Mouse (Mus musculus): ENCODE measurements around the gene Ulk4. TPM values are rescaled to one million over a fixed set of nuclear protein-coding genes. Genes with fewer than 3 reads are reported as not detected.

Gene Ulk4
- polyA plus RNA-seq, 1 experiment, result 2.9 TPM

GRCm38 (mm10) chr9:121148602-121149001 lies 128.4 kb downstream of the Ulk4 start:
- TF ChIP-seq POLR2A (IDR thresholded peaks at IDR 0.05; ENCODE audit: control insufficient read depth, extremely low read depth, insufficient read depth, low read length, poor library complexity) (no peak), CTCF (IDR thresholded peaks at IDR 0.05; ENCODE audit: borderline replicate concordance, control insufficient read depth, extremely low read depth, insufficient read depth, low read length, poor library complexity) (no peak)
- Histone ChIP-seq H3K27ac (ENCODE audit: control insufficient read depth, insufficient read depth, low read length) (no peak overlapping the region), H3K4me1 (replicated peaks; ENCODE audit: control insufficient read depth, insufficient read depth, low read length) (no peaks in the 10 kb centered on the region), H3K4me3 (ENCODE audit: control insufficient read depth, insufficient read depth, low read length) (no peak overlapping the region), H3K36me3 (ENCODE audit: control insufficient read depth, insufficient read depth, low read length) (no peaks in the 10 kb centered on the region), H3K27me3 (ENCODE audit: control insufficient read depth, insufficient read depth, low read length) (no peaks in the 10 kb centered on the region)
- DNase-seq, result no peak
- 91% methylated on average over 3 of the region's 3 CpGs for WGBS

GRCm38 (mm10) chr9:121143208-121143607 lies 133.8 kb downstream of the Ulk4 start:
- H3K36me3 ChIP-seq (ENCODE audit: control insufficient read depth, insufficient read depth, low read length), result no peaks in the 10 kb centered on the region
- H3K27me3 ChIP-seq (ENCODE audit: control insufficient read depth, insufficient read depth, low read length), result no peaks in the 10 kb centered on the region
- no peaks in the 10 kb centered on the region for H3K4me1 ChIP-seq (replicated peaks; ENCODE audit: control insufficient read depth, insufficient read depth, low read length)
- TF ChIP-seq CTCF (IDR thresholded peaks at IDR 0.05; ENCODE audit: borderline replicate concordance, control insufficient read depth, extremely low read depth, insufficient read depth, low read length, poor library complexity) (no peak), POLR2A (IDR thresholded peaks at IDR 0.05; ENCODE audit: control insufficient read depth, extremely low read depth, insufficient read depth, low read length, poor library complexity) (no peak)
- 92% methylated on average over 6 of the region's 6 CpGs for WGBS
- no peak overlapping the region for H3K4me3 ChIP-seq (ENCODE audit: control insufficient read depth, insufficient read depth, low read length)
- no peak overlapping the region for H3K27ac ChIP-seq (ENCODE audit: control insufficient read depth, insufficient read depth, low read length)
- DNase-seq, result no peak

GRCm38 (mm10) chr9:121132549-121132948 lies 144.4 kb downstream of the Ulk4 start:
- no peaks in the 10 kb centered on the region for H3K4me1 ChIP-seq (replicated peaks; ENCODE audit: control insufficient read depth, insufficient read depth, low read length)
- 34% methylated on average over 6 of the region's 6 CpGs for WGBS
- no peak for DNase-seq

GRCm38 (mm10) chr9:121129533-121129932 lies 147.5 kb downstream of the Ulk4 start:
- H3K4me1 ChIP-seq (replicated peaks; ENCODE audit: control insufficient read depth, insufficient read depth, low read length), result no peaks in the 10 kb centered on the region
- no peak overlapping the region for H3K27ac ChIP-seq (ENCODE audit: control insufficient read depth, insufficient read depth, low read length)
- no peak for TF ChIP-seq CTCF (IDR thresholded peaks at IDR 0.05; ENCODE audit: borderline replicate concordance, control insufficient read depth, extremely low read depth, insufficient read depth, low read length, poor library complexity)
- TF ChIP-seq POLR2A (IDR thresholded peaks at IDR 0.05; ENCODE audit: control insufficient read depth, extremely low read depth, insufficient read depth, low read length, poor library complexity), result no peak
- no peaks in the 10 kb centered on the region for H3K36me3 ChIP-seq (ENCODE audit: control insufficient read depth, insufficient read depth, low read length)
- WGBS, result 92% methylated on average over 2 of the region's 2 CpGs
- no peaks in the 10 kb centered on the region for H3K27me3 ChIP-seq (ENCODE audit: control insufficient read depth, insufficient read depth, low read length)
- no peak for DNase-seq
- H3K4me3 ChIP-seq (ENCODE audit: control insufficient read depth, insufficient read depth, low read length), result no peak overlapping the region

More at GRCm38 (mm10) chr9:121132549-121132948, 144.4 kb downstream of the Ulk4 start:
- no peaks in the 10 kb centered on the region for H3K27me3 ChIP-seq (ENCODE audit: control insufficient read depth, insufficient read depth, low read length)
- no peak overlapping the region for H3K4me3 ChIP-seq (ENCODE audit: control insufficient read depth, insufficient read depth, low read length)
- TF ChIP-seq POLR2A (IDR thresholded peaks at IDR 0.05; ENCODE audit: control insufficient read depth, extremely low read depth, insufficient read depth, low read length, poor library complexity), result no peak
- no peak for TF ChIP-seq CTCF (IDR thresholded peaks at IDR 0.05; ENCODE audit: borderline replicate concordance, control insufficient read depth, extremely low read depth, insufficient read depth, low read length, poor library complexity)
- no peak overlapping the region for H3K27ac ChIP-seq (ENCODE audit: control insufficient read depth, insufficient read depth, low read length)
- H3K36me3 ChIP-seq (ENCODE audit: control insufficient read depth, insufficient read depth, low read length), result no peaks in the 10 kb centered on the region

- H3K4me3 ChIP-seq (ENCODE audit: control insufficient read depth, insufficient read depth, low read length), result no peak overlapping the region
- no peak overlapping the region for H3K27ac ChIP-seq (ENCODE audit: control insufficient read depth, insufficient read depth, low read length)
- no peak for DNase-seq
- no peaks in the 10 kb centered on the region for H3K27me3 ChIP-seq (ENCODE audit: control insufficient read depth, insufficient read depth, low read length)
- no peaks in the 10 kb centered on the region for H3K36me3 ChIP-seq (ENCODE audit: control insufficient read depth, insufficient read depth, low read length)
- no peak for TF ChIP-seq POLR2A (IDR thresholded peaks at IDR 0.05; ENCODE audit: control insufficient read depth, extremely low read depth, insufficient read depth, low read length, poor library complexity)
- no peak for TF ChIP-seq CTCF (IDR thresholded peaks at IDR 0.05; ENCODE audit: borderline replicate concordance, control insufficient read depth, extremely low read depth, insufficient read depth, low read length, poor library complexity)
- 93% methylated on average over 8 of the region's 8 CpGs for WGBS
- H3K4me1 ChIP-seq (replicated peaks; ENCODE audit: control insufficient read depth, insufficient read depth, low read length), result no peaks in the 10 kb centered on the region
These were observed 148.1 kb downstream of the Ulk4 start for GRCm38 (mm10) chr9:121128934-121129333.

GRCm38 (mm10) chr9:121127025-121127424 lies 150.0 kb downstream of the Ulk4 start:
- Histone ChIP-seq H3K36me3 (ENCODE audit: control insufficient read depth, insufficient read depth, low read length) (no peaks in the 10 kb centered on the region), H3K27ac (ENCODE audit: control insufficient read depth, insufficient read depth, low read length) (no peak overlapping the region), H3K27me3 (ENCODE audit: control insufficient read depth, insufficient read depth, low read length) (no peaks in the 10 kb centered on the region), H3K4me1 (replicated peaks; ENCODE audit: control insufficient read depth, insufficient read depth, low read length) (no peaks in the 10 kb centered on the region), H3K4me3 (ENCODE audit: control insufficient read depth, insufficient read depth, low read length) (no peak overlapping the region)
- TF ChIP-seq POLR2A (IDR thresholded peaks at IDR 0.05; ENCODE audit: control insufficient read depth, extremely low read depth, insufficient read depth, low read length, poor library complexity), result no peak
- no peak for DNase-seq
- WGBS, result 74% methylated on average over 2 of the region's 2 CpGs

- 97% methylated on average over 8 of the region's 8 CpGs for WGBS
These were observed 152.3 kb downstream of the Ulk4 start for GRCm38 (mm10) chr9:121124705-121125104.

More at GRCm38 (mm10) chr9:121124705-121125104, 152.3 kb downstream of the Ulk4 start:
- Histone ChIP-seq H3K27ac (ENCODE audit: control insufficient read depth, insufficient read depth, low read length) (no peak overlapping the region), H3K4me3 (ENCODE audit: control insufficient read depth, insufficient read depth, low read length) (no peak overlapping the region), H3K36me3 (ENCODE audit: control insufficient read depth, insufficient read depth, low read length) (no peaks in the 10 kb centered on the region), H3K4me1 (replicated peaks; ENCODE audit: control insufficient read depth, insufficient read depth, low read length) (no peaks in the 10 kb centered on the region), H3K27me3 (ENCODE audit: control insufficient read depth, insufficient read depth, low read length) (no peaks in the 10 kb centered on the region)
- TF ChIP-seq POLR2A (IDR thresholded peaks at IDR 0.05; ENCODE audit: control insufficient read depth, extremely low read depth, insufficient read depth, low read length, poor library complexity) (no peak), CTCF (IDR thresholded peaks at IDR 0.05; ENCODE audit: borderline replicate concordance, control insufficient read depth, extremely low read depth, insufficient read depth, low read length, poor library complexity) (no peak)
- DNase-seq, result no peak

Measured in thymus, adult 2 months (tissue).